Mouse (Mus musculus): ENCODE results near the gene Dnm3. TPM values are rescaled to one million over a fixed set of nuclear protein-coding genes. Genes with fewer than 3 reads are reported as not detected.

Dnm3 gene
- total and polyA plus RNA-seq, 3 experiments = not detected

DNA sequence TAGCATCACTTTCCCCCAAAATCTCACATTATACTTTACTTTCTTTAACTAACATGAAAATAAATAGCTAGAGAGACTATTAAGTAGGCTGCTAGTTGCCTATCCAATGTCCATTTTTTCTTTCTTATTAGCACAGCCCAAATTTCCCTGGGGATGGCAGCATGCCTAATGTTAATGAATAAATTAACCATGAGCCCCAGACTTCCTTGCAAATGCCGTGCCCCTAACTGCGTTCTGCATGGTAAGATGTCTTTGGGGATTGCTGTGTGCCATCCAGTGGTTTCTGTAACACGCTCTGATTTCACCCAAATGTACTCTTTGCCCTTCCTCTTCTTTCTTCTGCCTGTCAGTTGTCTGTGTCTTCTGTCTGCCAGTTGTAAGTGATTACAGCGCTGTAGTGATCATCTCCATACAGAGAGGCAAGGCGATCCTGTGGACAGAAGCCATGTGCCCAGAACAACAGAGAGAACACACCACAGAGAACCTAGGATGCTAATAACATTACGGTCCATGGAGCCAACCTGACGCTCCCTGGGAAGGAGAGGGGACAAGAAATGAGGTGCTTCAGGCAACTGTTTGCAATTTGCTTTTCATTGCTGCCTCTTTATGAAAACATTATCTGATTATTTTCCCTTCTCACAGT lies 64.9 kb downstream of the Dnm3 start:
- Histone ChIP-seq H3K4me1 (ENCODE audit: control insufficient read depth in 1 of 2, insufficient read depth in 2 of 2, low read length in 2 of 2) (no peaks in the 10 kb centered on the region), H3K9me3 (replicated peaks; ENCODE audit: insufficient read depth, low read length) (no peaks in the 10 kb centered on the region), H3K27ac (ENCODE audit: control insufficient read depth, low read depth, low read length) (no peak overlapping the region), H3K36me3 (ENCODE audit: control insufficient read depth in 1 of 2, insufficient read depth in 2 of 2, low read length in 2 of 2) (no peaks in the 10 kb centered on the region), H3K27me3 (ENCODE audit: control insufficient read depth in 1 of 2, insufficient read depth in 2 of 2, low read length in 2 of 2) (peaks cover 0 to 3% of the 10 kb centered on the region in 2 experiments; a peak in 1 of 4 replicates), H3K79me2 (ENCODE audit: control insufficient read depth, insufficient read depth, low read length, poor library complexity) (no peaks in the 10 kb centered on the region), H3K4me3 (ENCODE audit: control insufficient read depth in 1 of 2, insufficient read depth in 1 of 2, low read depth in 2 of 2, low read length in 2 of 2) (no peak overlapping the region), H3K9ac (ENCODE audit: control insufficient read depth, low read depth, low read length, poor library complexity, severe bottlenecking) (no peak overlapping the region)
- no peak for DNase-seq (ENCODE audit: low read depth, low spot score)
- TF ChIP-seq USF2 (IDR thresholded peaks at IDR 0.05; ENCODE audit: borderline replicate concordance in 1 of 2, insufficient read depth in 1 of 2, low read depth in 1 of 2, low read length in 2 of 2) (no peak), NRF1 (IDR thresholded peaks at IDR 0.05; ENCODE audit: insufficient read depth, low read depth, low read length, poor library complexity, severe bottlenecking) (no peak), MYB (IDR thresholded peaks at IDR 0.05; ENCODE audit: low read depth, low read length) (no peak), USF1 (IDR thresholded peaks at IDR 0.05; ENCODE audit: low read depth, low read length) (no peak), POLR2AphosphoS2 (IDR thresholded peaks at IDR 0.05; ENCODE audit: low read length) (no peak), POLR2AphosphoS5 (IDR thresholded peaks at IDR 0.05; ENCODE audit: borderline replicate concordance, low read depth, low read length) (no peak), ZNF384 (IDR thresholded peaks at IDR 0.05; ENCODE audit: low read depth, low read length) (no peak), TAL1 (IDR thresholded peaks at IDR 0.05; ENCODE audit: low read length) (no peak)

DNA sequence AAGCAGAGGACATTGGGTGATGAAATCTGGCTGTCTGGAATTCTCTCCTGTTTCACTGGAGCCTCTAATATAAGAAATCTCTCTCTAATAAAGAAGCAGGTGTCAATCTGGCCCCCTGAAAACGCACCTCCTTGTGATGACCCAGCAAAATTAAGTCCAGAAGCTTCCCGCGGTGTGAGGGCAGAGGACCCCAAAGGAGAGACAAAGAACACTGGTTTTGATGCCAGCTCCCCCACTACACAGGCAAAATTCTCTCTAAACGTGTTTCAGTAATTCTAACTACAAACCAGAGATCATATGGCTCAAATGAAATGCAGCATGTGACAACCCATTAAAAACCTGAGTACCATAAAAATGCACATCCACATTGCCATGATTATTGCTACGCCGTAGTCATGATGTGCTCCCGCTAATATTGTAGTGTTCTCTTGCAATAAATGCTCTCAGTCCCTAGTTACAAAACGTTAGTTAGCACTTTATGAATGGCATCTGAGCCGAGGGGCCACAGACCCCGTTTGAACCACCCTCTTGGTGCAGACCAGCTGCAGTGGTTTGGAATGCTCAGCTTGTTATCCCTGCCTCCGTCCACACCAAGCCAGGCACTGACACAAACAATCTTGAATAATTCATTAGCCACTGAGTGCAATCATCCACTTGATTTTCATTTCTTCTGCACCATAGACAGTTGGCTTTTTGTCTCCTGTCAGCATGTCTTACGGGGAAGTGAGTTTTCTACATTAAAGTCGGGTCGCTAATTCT lies 67.4 kb downstream of the Dnm3 start:
- no peaks in the 10 kb centered on the region for H3K36me3 ChIP-seq (ENCODE audit: control insufficient read depth in 1 of 2, insufficient read depth in 2 of 2, low read length in 2 of 2)
- H3K4me1 ChIP-seq (ENCODE audit: control insufficient read depth in 1 of 2, insufficient read depth in 2 of 2, low read length in 2 of 2) = no peaks in the 10 kb centered on the region
- no peak overlapping the region for H3K4me3 ChIP-seq (ENCODE audit: control insufficient read depth in 1 of 2, insufficient read depth in 1 of 2, low read depth in 2 of 2, low read length in 2 of 2)
- TF ChIP-seq GABPA (IDR thresholded peaks at IDR 0.05; ENCODE audit: low read depth, low read length) (no peak), JUND (IDR thresholded peaks at IDR 0.05; ENCODE audit: low read depth, low read length) (no peak), USF2 (IDR thresholded peaks at IDR 0.05; ENCODE audit: borderline replicate concordance in 1 of 2, insufficient read depth in 1 of 2, low read depth in 1 of 2, low read length in 2 of 2) (no peak), RAD21 (IDR thresholded peaks at IDR 0.05; ENCODE audit: low read depth, low read length) (no peak), CTCF (IDR thresholded peaks at IDR 0.05 in 2 of 3, conservative IDR thresholded peaks at IDR 0.05 in 1 of 3; ENCODE audit: control insufficient read depth in 1 of 3, insufficient read depth in 1 of 3, low read depth in 2 of 3, low read length in 3 of 3, poor library complexity in 1 of 3, severe bottlenecking in 1 of 3) (no peak), HCFC1 (IDR thresholded peaks at IDR 0.05; ENCODE audit: low read depth, low read length) (no peak), TBP (IDR thresholded peaks at IDR 0.05; ENCODE audit: low read depth, low read length) (no peak), ZNF384 (IDR thresholded peaks at IDR 0.05; ENCODE audit: low read depth, low read length) (no peak), TAL1 (IDR thresholded peaks at IDR 0.05; ENCODE audit: low read length) (no peak), ELF1 (IDR thresholded peaks at IDR 0.05; ENCODE audit: low read depth, low read length) (no peak), E2F4 (IDR thresholded peaks at IDR 0.05; ENCODE audit: borderline replicate concordance, low read depth, low read length) (no peak), UBTF (IDR thresholded peaks at IDR 0.05; ENCODE audit: borderline replicate concordance, insufficient read depth, low read depth, low read length) (no peak), ETS1 (IDR thresholded peaks at IDR 0.05; ENCODE audit: low read depth, low read length) (no peak), MYC (IDR thresholded peaks at IDR 0.05; ENCODE audit: low read depth, low read length) (no peak), MXI1 (IDR thresholded peaks at IDR 0.05; ENCODE audit: low read depth, low read length) (no peak), EP300 (IDR thresholded peaks at IDR 0.05; ENCODE audit: low read depth in 1 of 2, low read length in 2 of 2) (no peak)
- DNase-seq (ENCODE audit: low read depth, low spot score) = no peak
- peaks cover 0 to 3% of the 10 kb centered on the region in 2 experiments; a peak in 1 of 4 replicates for H3K27me3 ChIP-seq (ENCODE audit: control insufficient read depth in 1 of 2, insufficient read depth in 2 of 2, low read length in 2 of 2)
- H3K27ac ChIP-seq (ENCODE audit: control insufficient read depth, low read depth, low read length) = no peak overlapping the region
- no peaks in the 10 kb centered on the region for H3K79me2 ChIP-seq (ENCODE audit: control insufficient read depth, insufficient read depth, low read length, poor library complexity)
- no peak overlapping the region for H3K9ac ChIP-seq (ENCODE audit: control insufficient read depth, low read depth, low read length, poor library complexity, severe bottlenecking)
- no peaks in the 10 kb centered on the region for H3K9me3 ChIP-seq (replicated peaks; ENCODE audit: insufficient read depth, low read length)
